Mouse (Mus musculus): ENCODE data around the gene Myo1c.

The Myo1c gene

DNA sequence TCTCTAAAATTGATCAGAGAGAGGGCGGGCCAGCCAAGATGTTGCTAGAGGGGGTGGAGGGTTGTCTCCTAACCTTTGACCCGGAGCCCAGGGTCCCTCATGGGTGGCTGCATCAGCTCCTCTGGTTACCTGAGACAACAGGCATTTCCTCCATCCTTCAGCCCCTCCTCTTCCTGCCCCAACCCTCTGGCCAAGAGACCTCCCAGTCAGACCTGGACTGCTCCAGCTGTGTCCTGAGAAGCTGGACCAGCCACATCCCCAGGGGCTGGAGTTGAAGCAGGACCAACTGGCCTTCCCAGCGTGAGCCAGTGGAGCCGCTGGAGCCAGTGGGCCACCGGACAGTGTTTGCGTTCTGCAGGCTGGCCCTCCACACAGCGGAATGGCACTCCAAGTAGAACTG is at the start of gene Myo1c:
Myo1c (plus strand) TSS at position 194 of the 400 bp plus-strand sequence.
- DNase-seq (ENCODE audit: low spot score): no peak

DNA sequence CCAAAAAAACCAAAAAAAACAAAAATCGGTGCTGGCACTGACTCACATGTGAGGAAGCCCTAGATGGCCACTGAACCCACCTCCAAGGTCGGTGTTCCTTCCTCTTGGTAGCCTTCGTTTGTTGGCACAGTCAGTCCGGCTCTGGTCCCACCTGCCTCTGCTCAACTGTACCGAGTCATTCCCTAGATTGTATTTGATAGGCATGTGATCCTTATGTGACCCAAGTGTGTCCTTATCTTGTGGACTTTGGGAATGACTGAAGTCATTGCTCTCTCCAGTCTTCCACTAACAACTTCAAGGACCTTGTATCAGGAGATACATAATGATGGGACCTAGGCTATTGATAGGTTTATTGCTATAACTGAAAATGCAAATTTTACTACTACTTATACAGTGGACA is 45.5 kb upstream of the Myo1c start:
- DNase-seq (ENCODE audit: low spot score): no peak

DNA sequence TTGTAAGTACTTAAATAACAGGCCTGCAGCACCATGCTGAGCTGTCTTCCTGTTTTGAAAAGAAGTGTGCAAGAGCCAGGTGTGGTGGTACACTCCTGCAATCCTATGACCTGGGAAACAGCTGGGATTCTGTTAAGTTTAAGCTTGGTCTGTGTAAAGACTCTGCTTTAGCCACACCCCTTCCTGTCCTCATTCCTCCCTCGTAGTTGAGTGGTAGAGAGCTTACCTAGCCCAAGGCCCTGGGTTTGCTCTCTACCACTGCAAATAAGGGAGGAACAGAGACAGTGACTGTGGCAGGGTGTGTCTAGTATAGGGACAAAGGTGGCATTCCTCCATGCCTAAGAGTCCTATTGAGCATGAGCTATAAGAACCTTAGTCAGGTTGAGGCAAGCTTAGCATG is 45.0 kb upstream of the Myo1c start:
- DNase-seq (ENCODE audit: low spot score): no peak

DNA sequence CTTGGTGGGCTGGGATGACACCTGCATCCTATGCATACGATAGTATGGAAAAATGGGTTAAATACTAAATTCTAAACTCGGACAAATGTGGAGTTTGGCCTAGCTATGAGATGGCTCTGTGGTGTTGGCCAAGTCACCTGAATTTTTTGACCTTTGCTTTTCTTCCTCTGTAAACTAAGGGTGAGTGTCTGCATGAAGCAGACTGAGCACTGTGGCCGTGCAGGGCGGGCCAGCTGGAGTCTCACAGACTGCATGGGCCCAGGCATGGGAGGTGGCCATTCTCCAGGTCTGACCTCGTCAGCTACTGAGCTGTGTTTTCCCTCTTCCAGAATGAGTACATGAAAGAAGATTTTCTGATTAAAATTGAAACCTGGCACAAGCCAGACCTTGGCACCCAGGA is 41.5 kb upstream of the Myo1c start:
- no peak for DNase-seq (ENCODE audit: low spot score)

DNA sequence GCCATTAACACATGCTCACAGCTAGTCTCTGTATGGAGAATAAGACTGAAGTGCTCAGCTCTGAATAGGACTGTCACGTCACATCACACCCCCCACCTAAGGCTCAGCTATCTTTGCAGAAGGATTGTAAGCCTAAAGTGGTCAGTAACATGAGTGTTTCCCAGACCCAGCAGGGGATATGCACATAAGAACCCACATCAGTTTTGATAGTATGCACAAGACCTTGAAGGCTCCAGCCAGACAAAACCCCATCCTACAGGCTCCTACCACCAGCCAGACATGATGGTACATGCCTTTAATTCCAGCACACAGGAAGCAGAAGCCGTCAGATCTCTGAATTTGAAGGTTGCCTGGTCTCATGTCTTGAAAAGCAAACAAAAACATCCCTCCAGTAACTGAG is 40.3 kb upstream of the Myo1c start:
- no peak for DNase-seq (ENCODE audit: low spot score)

DNA sequence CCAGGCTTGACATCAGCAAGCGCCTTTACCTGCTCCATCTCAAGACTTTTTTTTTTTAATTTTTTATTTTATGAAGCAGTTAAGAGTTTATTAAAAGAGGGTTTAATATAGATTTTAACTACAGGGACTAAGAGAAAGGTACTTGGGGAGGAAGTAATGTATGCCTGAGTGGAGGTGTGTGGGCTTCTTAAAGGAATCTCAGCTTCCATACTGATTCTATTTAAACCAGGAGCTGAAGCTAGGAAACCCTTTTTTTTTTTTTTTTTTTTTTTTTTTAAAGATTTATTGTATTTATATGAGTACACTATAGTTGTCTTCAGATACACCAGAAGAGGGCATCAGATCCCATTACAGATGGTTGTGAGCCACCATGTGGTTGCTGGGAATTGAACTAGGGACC is 35.5 kb upstream of the Myo1c start:
- DNase-seq (ENCODE audit: low spot score): no peak

DNA sequence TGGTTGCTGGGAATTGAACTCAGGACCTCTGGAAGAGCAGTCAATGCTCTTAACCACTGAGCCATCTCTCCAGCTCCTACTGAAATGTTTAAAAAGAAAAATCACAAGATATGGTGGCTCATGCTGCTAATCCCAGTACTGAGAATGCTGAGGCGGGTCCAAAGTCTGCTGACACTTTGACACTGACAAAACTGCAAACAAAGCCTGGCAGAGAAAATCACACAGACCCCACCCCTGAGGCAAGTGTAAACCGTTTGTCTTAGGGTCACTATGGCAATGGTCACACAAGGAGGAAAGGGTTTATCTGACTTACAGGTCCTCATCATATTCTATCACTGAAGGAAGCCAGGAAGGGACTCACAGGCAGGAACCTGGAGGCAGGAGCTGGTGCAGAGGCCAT is 34.7 kb upstream of the Myo1c start:
- DNase-seq (ENCODE audit: low spot score): no peak

DNA sequence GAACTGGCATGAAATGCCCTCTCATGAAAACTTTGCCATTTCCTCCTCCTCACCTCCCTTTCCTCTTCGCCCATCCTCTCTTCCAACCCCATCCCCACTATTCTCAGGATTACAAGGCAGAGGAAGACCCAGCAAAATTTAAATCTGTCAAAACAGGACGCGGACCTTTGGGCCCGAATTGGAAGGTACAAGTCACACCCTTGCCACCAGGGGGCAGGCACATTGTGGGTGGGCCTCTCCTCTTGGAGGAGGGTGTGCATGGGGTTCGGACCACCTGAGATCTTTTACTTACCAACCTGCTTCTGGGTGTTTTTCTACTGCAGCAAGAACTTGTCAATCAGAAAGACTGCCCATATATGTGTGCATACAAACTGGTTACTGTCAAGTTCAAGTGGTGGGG is 31.2 kb upstream of the Myo1c start:
- DNase-seq (ENCODE audit: low spot score): no peak

DNA sequence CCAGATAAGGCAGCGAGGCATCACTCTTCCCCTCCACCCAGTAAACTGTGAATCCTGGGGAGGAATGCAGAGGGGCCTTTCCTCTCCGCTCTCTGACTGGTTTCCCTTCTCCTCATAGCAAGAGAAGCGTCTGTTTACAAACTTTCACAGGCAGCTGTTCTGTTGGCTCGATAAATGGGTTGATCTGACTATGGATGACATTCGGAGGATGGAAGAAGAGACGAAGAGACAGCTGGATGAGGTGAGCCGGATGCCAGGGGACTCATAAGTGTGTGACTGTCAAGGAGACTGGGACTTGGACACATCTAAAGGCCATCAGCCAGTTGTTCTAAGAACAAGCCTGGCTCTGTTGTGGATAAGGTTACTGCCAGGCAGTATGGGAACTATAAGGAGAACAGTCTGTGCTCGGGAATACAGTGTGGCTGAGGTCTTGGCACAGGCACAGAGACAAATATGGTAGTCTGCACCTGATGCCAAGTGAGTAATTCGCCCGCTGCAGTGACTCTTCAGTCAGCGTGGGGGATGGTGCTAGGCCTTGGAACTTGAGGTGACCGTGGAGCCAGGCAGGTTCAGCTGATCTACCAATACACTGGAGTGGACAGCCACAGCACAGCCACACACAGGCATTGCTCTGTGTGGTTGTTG is 30.0 kb upstream of the Myo1c start:
- no peak for DNase-seq (ENCODE audit: low spot score)

DNA sequence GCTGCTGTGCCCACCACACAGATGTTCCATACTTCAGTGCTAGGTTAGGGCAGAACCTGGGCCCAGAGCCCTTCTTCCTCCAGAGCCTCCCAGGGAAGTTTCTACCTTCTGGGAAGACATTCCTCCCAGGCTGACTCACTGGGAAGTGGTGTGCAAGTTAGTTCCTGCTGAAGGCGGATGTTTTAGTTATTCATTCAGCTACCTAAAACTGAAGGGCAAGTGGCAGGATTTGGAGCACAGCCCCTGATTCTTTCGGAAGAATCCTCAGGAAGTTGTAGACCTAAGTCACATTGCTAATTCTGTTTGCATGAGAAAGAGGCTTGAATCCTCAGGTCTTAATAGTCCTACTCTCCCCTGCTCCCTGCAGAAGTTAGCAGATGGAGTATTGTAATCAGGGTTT is 28.9 kb upstream of the Myo1c start:
- DNase-seq (ENCODE audit: low spot score): no peak

DNA sequence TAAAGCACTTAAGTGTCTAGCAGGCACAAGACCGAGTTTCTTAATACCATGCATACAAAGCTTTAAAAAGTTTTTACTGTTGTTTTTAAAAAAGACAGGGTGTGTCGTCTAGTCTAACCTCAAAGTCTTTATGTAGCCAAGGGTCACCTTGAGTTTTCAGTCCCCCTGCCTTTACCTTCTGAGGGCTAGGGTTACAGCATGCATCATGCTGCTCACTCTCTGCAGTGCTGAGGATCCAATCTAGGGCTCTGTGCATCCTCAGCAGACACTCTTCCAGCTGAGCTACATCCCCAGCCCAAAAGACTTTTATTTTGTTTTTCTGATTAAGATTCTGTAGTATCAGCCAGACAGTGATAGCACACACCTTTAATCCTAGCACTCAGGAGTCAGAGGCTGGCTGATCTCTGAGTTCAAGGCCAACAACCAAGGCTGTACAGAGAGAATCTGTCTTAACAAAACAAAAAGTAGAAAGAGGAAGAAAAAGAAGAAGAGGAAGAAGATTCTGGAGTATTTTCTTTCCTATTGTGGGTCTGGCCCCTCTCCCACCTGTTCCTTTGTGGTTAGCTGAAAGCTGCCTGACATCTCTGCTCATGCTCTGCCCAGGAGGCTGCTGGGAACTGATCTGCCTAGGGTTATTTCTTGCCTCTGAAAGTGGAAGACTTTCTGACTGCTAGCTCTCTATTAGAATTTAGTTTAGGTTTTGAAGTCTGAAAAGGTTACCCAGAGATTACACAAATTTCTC is 27.5 kb upstream of the Myo1c start:
- no peak for DNase-seq (ENCODE audit: low spot score)

DNA sequence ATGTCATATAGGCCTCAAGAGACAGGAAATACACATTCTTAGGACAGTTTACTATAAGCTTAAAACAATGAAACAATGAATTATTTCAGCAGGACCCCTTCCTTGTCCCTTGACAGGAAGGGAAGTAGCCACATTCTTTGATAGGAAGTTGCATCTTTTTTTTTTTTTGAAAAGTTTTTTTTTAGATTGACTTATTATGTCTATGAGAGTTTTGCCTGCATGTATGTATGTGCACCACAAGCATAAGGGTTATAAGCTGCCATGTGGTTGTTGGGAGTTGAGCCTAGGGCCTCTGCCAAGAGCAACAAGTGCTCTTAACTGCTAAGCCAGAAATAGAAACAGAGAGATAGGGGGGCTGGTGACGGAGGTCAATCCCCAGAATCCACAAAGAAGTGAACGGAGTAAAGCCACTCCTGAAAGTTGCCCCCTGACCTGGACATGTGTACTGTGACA is 26.2 kb upstream of the Myo1c start:
- DNase-seq (ENCODE audit: low spot score): no peak

DNA sequence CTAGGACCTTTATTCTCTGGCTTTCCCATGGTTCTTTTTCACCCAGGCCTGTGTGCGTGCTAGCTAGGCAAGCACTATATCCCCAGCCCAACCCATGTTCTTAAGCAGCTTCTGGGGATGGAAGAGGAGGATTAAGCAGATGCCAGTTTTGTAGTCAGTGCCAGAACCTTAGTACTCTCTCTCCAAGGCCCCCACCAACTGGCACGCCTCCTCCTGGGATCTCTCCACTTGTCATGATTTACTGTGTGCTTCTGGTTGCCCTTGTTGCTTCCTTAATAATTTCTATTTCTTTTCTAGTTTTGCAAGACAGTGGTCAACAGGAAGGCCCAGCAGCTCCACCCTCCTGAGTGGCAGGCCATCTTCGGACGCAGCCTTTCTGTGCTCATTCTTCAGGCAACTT is 24.5 kb upstream of the Myo1c start:
- DNase-seq (ENCODE audit: low spot score): no peak

DNA sequence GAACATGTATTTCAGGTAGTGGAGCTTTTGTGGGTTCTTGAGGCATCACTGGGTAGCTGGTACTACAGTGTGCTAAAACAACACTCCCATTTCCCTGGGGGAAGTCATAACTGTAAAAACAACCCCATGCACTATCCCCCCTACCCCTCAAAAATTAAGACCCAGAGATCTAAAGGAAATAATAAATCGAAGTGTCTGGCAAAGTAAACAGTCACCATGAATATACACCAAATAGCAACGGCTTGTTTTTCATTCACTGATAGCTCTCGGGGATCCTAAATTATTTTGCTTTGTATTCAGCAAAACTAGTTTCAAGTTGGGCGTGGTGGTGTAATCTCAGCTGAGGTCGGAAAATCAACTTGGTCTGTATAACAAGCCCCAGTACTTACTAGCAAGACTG is 20.2 kb upstream of the Myo1c start:
- DNase-seq (ENCODE audit: low spot score): no peak

DNA sequence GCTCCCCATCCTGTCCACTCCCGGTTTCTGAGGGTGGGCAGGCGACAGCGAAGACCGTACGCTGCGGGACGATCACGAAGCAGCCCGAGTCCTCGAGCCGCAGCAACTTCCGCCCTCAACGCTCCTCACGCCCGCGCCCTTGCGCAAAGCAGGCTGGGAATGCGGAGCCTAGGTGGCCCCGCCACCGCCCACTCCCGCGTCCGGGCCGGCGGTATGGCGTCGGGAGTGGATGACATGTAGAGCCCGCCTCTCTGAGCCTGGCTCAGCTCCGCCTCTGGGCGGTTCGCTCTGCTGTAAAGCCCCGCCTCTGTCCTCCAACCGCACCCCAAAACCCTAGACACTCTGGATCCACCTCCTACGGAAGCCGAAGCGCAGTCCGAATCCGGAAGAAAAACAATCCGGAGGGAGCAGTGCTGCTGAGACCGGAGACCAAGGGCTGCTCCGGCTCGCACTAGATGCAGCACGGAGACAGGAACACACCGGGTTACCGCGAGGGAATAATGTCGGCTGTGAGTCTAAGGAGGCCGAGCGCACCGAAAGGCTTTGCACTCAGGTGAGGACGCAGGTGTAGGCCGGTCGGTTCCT is 19.6 kb upstream of the Myo1c start, which contains the start of gene Inpp5k:
Inpp5k (plus strand) TSS at position 344 of the 585 bp plus-strand sequence.
- DNase-seq (ENCODE audit: low spot score): peak; percentile 84

DNA sequence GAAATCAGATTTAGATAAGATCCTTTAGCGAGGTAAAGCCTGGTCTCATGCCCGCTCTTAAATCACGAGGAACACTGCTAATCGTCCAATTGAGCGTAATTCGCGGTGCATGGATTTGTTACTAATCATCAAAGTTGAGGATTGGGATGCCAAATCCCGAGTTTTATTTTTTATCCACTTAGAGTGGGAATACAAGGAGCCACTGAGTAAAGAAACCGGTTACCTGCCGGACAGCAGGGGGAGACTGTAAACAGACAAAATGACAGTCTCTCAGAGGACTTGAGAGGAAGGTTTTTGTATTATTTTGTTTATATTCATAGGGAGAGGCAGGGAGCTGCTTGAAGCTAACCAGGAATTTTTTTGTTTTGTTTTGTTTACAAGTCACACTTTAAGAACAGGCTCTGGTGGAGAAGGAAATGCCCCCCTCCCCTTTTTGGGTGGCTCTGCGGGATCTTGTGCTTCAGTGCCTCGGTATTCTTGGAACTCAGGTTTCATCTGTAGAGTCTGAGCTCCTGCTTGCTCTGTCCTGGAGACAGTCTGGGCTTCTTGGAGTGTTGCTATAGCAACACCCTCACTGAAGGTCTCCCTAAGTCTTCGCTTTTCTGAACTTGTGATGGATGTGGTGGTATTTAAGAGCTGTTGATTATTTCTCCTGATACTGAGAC is 18.6 kb upstream of the Myo1c start:
- DNase-seq (ENCODE audit: low spot score): no peak

DNA sequence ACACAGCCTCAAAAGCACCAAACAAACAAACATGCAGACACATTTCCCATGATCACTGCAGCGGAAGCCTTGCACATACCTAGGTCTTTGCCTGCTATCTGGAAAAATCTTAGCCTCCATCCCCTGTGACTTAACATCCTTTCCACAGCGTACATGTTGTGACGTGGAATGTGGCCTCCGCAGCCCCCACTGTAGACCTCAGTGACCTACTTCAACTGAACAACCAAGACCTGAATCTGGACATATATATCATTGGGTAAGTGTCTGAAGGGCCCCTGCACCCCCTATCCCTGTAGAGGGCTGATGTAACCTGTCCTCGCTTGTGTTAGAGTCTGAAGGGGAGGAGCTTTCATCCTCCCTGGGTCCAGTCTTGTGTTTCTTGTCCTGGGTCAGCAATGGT is 17.4 kb upstream of the Myo1c start:
- DNase-seq (ENCODE audit: low spot score): no peak

DNA sequence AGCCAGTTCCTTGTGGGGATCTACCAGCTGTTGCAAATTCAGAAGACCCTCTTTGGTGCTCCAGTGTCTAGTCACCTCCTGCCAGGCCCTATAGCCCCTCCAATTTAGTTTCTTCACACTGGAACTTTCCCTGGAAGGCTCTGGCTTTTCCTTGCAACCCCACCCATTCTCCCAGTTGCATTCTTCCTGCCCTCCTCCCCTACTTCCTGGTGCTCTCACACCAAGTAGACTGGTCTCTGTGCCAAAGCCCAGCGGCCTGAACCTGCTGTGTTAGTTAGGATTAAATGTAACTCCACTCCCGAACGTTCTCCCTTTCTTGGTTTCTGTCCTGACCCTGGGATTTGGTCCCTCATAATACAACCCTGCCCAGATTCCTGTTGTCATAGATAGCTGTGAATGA is 15.5 kb upstream of the Myo1c start:
- DNase-seq (ENCODE audit: low spot score): no peak

DNA sequence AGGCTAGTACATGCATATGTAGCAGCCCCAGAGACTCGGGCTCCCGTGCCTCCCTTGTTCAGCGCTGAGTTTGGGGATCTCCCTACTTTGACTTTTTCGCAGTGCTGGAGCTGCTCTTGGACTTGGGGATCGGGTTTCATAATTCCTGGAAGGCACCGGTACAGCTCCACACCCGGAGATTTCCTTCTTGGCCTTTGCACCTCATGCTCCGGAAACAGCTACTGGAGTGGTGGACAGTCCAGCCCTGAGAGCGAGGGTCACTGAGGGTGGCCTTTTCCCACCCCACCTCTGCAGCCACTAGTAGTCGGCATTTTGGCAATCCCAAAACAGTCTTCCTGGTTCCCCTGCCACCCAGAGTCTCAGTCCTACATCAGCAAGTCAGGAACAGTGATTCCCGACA is 15.0 kb upstream of the Myo1c start:
- DNase-seq (ENCODE audit: low spot score): no peak

DNA sequence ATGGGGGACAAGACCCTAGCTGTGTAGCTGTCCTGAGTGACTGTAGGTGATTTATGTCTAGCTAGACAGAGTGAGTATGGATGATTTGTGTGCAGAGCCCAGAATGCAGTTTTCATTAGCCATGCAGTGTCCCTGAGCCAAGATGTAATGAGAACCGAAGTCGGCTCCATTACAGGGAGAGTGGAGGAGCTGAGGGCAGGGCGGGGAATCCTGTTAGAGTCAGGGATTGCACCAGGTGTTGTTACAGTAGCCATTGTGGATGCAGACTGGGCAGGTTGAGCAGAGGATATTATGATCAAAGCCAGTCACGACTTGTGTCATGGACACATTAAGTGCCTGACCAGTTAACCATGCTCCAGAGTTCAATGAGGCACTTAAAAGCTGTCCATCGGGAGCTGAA is 7.0 kb upstream of the Myo1c start:
- DNase-seq (ENCODE audit: low spot score): no peak

DNA sequence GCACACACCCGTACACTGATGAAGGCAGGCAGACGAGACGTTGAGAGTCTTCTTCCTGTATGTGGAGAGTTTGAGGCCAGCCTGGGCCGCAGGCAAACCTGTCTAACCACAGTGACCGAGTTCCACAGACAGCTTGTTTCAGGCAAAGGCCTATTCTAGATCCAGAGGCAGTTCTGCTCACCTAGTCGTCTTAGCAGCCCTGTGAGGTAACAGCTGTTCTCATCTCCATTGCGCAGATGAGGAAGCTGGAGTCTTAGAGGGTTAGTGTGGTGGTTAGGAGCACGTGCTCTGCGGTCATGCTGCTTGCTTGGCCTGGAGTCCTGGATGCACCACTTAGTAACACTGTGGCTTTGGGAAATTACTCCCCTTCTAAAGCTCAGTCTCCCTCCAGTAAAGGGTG is 5.6 kb upstream of the Myo1c start:
- no peak for DNase-seq (ENCODE audit: low spot score)

DNA sequence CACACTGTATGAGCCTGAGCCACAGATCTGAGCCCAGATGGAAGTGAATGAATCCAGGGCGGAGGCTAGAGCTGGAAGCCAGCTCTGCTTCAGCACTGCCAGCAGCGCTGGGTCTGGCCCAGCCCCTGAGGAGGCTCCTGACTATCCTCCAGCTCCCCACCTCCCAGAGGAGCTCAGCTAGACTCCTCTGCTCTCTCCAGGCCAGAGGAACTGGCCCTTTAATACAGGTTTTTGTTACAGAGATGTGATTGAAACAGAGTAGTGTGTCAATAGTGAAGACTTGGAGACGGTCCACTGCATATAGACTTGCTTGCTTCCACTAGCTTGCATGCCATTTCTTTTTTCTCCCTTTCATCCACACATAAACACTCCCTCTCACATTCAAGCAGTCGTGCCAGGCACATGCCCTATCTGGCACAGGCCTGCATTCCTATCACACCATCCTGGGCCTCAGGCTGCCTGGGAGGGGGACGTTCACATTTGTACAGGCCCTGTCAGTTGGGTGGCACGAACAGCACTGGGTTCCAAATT is 2.6 kb upstream of the Myo1c start:
- DNase-seq (ENCODE audit: low spot score): no peak

DNA sequence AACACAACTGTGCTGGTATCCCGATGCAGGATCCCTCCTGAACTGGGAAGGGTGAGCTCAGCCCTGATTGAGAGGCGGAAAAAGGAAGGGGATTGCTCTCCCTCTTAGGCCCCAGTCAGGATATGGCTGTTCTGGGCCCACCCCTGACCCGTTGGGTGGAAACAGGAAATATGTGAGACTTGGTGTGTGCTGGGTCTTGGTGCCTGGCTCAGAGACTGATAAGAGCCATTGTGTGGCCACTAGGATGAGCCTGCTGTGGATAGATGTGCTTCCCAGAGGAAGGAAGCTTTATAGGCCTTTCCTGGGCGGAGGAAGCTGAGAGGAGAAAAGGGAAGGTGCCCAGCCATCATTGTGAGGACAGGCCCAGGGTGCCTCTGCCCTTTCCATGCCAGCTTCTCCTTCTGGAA is 1.1 kb upstream of the Myo1c start:
- DNase-seq (ENCODE audit: low spot score): no peak
